Mouse (Mus musculus) embryonic facial prominence, embryonic 14.5 days (tissue): ENCODE results near the gene Samhd1. TPM values are rescaled to one million over a fixed set of nuclear protein-coding genes. Genes with fewer than 3 reads are reported as not detected.

Source experiments
- ATAC-seq: fragments of 200-750 bp; cut with Nextera tagmentation; 2 replicates; pipeline ENCODE4 v1.8.0; 2017; ENCODE audit warnings: low read depth, moderate number of reproducible peaks, moderate TSS enrichment
- DNase-seq: peaks from one replicate; pipeline ENCODE4 v3.0.0-alpha.2; 2015; ENCODE audit warnings: low spot score
- H3K27ac ChIP-seq: fragments of 300-500 bp; sonication (generic); replicated peaks from 2 replicates; pipeline ENCODE4 v1.5.1; 2014; ENCODE audit warnings: low read depth, mild to moderate bottlenecking, low read length, moderate library complexity
- H3K27me3 ChIP-seq: fragments of 300-500 bp; sonication (generic); replicated peaks from 2 replicates; pipeline ENCODE4 v1.6.1; 2014; ENCODE audit warnings: low read length; ENCODE audit not compliant: control insufficient read depth, insufficient read depth
- H3K36me3 ChIP-seq: fragments of 300-500 bp; sonication (generic); 2 replicates; pipeline ENCODE4 v1.6.1; 2014; ENCODE audit warnings: low read length, mixed read lengths; ENCODE audit not compliant: control insufficient read depth, insufficient read depth
- H3K4me1 ChIP-seq: fragments of 300-500 bp; sonication (generic); 2 replicates; pipeline ENCODE4 v1.6.1; 2014; ENCODE audit warnings: antibody characterized with exemption, low read length; ENCODE audit not compliant: control insufficient read depth, insufficient read depth
- H3K4me2 ChIP-seq: fragments of 300-500 bp; sonication (generic); 2 replicates; pipeline ENCODE4 v1.6.1; 2014; ENCODE audit warnings: low read depth, mild to moderate bottlenecking, low read length, moderate library complexity, mixed read lengths
- H3K4me3 ChIP-seq: fragments of 300-500 bp; sonication (generic); 2 replicates; pipeline ENCODE4 v1.5.1; 2014; ENCODE audit warnings: low read depth, mild to moderate bottlenecking, low read length
- H3K9ac ChIP-seq: fragments of 300-500 bp; sonication (generic); 2 replicates; pipeline ENCODE4 v1.6.1; 2014; ENCODE audit warnings: low read depth, mild to moderate bottlenecking, low read length, moderate library complexity, mixed read lengths
- H3K9me3 ChIP-seq: fragments of 300-500 bp; sonication (generic); 2 replicates; pipeline ENCODE4 v1.6.1; 2016; ENCODE audit warnings: low read length; ENCODE audit not compliant: control insufficient read depth
- WGBS: fragments of 180-500 bp; shearing (Covaris S2); extraction: QIAGEN DNeasy Blood & Tissue Kit; methylation state at CpG from one replicate; pipeline ENCODE4 v1.1.7; 2014; 5-methylcytosine and 5-hydroxymethylcytosine counted together
- polyA plus RNA-seq: library from polyadenylated mRNA; unstranded; fragments of >200 nt; fragmentation: Nextera tagmentation; extraction: Ambion mirVana; gene quantifications from 2 replicates; pipeline ENCODE4 v1.2.1, GENCODE M21; 2014

The Samhd1 gene
- polyA plus RNA-seq, 1 experiment from 2014 or later = 24.0 TPM

DNA sequence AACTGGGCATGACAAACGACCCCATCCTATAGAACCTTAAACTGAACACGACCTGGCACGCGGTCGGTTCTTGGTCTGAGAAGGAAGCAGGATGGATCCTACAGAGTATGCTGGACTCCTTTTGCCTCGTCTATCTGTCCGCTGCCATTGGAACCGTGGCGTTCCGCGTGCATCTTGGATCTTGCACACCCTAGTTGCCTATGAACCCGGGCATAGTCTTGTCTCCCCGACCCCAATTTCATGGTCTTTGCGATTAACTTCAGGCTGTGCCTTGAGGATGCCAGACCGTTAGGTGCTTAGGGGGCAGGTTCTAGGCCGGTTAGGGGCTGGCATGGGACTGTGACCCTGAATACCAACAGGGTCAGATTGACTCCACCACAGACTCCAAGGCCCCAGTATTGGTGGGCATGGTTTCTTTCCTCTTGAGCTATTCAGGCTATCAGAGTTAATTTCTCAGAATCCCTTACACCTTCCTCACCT lies 55.3 kb downstream of the Samhd1 start:
- Histone ChIP-seq H3K4me2 (peak overlapping the region; percentile 70), H3K4me1 (peaks cover 31% of the 10 kb centered on the region), H3K27me3 (no peaks in the 10 kb centered on the region), H3K9me3 (no peaks in the 10 kb centered on the region), H3K36me3 (peaks cover 13% of the 10 kb centered on the region; the same call in 1 of the 2 replicates), H3K27ac (peak overlapping the region; percentile 92), H3K4me3 (peak overlapping the region; percentile 92), H3K9ac (peak overlapping the region; percentile 92)
- ATAC-seq (no peak), DNase-seq (no peak)
- 15% methylated on average over 15 of the region's 16 CpGs for WGBS

DNA sequence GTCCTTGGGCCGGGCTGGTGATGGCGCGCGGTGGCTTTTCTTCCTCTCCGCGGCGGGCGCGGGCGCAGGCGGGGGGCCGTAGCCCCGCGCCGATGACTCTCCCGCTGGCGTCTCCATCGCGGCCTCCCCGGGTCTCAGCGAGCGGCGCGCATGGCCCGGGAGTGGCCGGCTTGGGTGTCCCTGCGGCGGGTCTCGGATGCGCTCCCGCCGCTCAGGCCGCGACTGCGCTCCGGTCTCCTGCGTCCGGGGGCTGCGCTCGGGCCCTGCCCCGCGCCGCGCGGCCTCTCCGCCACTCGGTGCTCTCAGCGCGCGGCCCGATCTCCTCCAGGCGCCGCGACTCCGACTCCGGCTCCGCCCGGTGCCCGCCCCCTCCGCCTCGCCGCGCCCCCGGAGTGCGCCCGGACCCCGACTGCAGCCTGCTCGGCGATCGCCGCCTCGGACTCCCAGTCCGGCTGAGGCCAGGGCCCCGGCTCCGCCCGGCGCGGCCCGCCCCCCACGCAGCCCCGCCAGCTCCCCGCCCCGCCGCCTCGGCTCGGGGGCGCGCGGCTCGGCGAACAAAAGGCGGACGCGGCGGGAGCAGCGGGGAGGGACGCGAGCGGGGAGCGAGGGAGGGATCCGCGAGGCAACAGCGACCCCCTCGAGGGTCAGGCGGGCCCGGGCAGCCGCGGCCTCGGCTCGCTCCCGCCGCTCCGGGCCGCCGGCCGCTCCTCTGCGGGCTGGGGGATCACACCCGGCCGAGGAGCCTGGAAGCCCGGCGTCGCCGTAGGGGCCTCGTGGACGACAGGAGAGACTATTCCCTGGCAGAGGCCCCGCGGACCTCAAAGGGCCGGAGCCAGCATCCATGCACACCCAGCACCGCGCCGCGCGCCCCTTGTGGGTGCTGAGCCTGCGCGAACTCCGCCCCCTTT lies 56.0 kb downstream of the Samhd1 start, which contains the start of gene Soga1:
Gene Soga1, minus strand, starts transcription at position 462 of the 908 bp plus-strand sequence.
- peaks cover 38% of the 10 kb centered on the region for H3K4me1 ChIP-seq
- peak within 1 kb of the TSS; percentile 92 for H3K9ac ChIP-seq
- WGBS = 0% methylated on average over 8 of the region's 136 CpGs
- H3K9me3 ChIP-seq = no peaks in the 10 kb centered on the region
- peaks cover 13% of the 10 kb centered on the region; the same call in 1 of the 2 replicates for H3K36me3 ChIP-seq
- peak within 1 kb of the TSS; percentile 70 for H3K4me2 ChIP-seq
- peak within 1 kb of the TSS; percentile 92 for H3K27ac ChIP-seq
- ATAC-seq (peak; percentile 90), DNase-seq (peak; percentile 93)
- H3K27me3 ChIP-seq = no peaks in the 10 kb centered on the region
- H3K4me3 ChIP-seq = peak within 1 kb of the TSS; percentile 92

- DNase-seq (no peak), ATAC-seq (peak; percentile 1; the same call in 1 of the 2 replicates)
- Histone ChIP-seq H3K4me1 (peaks cover 44% of the 10 kb centered on the region), H3K4me2 (peak overlapping the region; percentile 70), H3K9me3 (no peaks in the 10 kb centered on the region), H3K36me3 (peaks cover 19% of the 10 kb centered on the region; the same call in 1 of the 2 replicates), H3K27ac (peak overlapping the region; percentile 92), H3K9ac (peak overlapping the region; percentile 92), H3K4me3 (peak overlapping the region; percentile 92), H3K27me3 (no peaks in the 10 kb centered on the region)
- 0% methylated on average over 9 of the region's 79 CpGs for WGBS
Measured at GRCm38 (mm10) chr2:157078059-157078792, 56.8 kb downstream of the Samhd1 start.

GRCm38 (mm10) chr2:157077641-157078058 lies 57.4 kb downstream of the Samhd1 start:
- Histone ChIP-seq H3K4me2 (peak overlapping the region; percentile 70), H3K9ac (peak overlapping the region; percentile 92), H3K27me3 (no peaks in the 10 kb centered on the region), H3K4me1 (peaks cover 49% of the 10 kb centered on the region), H3K27ac (peak overlapping the region; percentile 92), H3K4me3 (peak overlapping the region; percentile 92), H3K36me3 (peaks cover 24% of the 10 kb centered on the region; the same call in 1 of the 2 replicates), H3K9me3 (no peaks in the 10 kb centered on the region)
- WGBS = under 1% methylated on average over 15 of the region's 15 CpGs
- DNase-seq (peak; percentile 88), ATAC-seq (no peak)

DNA sequence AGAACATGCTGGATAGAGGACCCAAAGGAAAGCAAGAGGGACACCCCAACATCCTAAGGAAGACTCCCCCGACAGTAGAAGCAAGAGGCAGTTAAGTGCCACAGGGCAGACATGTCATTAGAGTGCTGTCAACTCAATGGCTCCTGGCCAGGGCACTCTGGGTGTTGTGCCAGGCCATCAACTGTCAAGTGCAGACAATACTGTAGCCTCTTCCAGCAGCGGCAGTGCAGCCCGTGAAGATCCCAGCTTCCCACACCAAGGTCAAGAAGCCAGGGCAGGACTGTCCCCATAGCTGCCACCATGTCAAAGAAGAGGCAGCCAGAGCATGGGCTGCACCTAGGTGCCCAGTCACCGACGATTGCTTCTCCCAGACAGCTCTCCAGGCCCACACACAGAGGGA lies 57.9 kb downstream of the Samhd1 start:
- Histone ChIP-seq H3K9ac (peak overlapping the region; percentile 92), H3K36me3 (peaks cover 24% of the 10 kb centered on the region; the same call in 1 of the 2 replicates), H3K4me1 (peaks cover 54% of the 10 kb centered on the region), H3K27ac (no peak overlapping the region), H3K4me2 (peak overlapping the region; percentile 70), H3K27me3 (no peaks in the 10 kb centered on the region), H3K9me3 (no peaks in the 10 kb centered on the region), H3K4me3 (peak overlapping the region; percentile 92)
- DNase-seq = no peak
- 7% methylated on average over 5 of the region's 5 CpGs for whole genome bisulfite sequencing
- ATAC-seq = no peak

DNA sequence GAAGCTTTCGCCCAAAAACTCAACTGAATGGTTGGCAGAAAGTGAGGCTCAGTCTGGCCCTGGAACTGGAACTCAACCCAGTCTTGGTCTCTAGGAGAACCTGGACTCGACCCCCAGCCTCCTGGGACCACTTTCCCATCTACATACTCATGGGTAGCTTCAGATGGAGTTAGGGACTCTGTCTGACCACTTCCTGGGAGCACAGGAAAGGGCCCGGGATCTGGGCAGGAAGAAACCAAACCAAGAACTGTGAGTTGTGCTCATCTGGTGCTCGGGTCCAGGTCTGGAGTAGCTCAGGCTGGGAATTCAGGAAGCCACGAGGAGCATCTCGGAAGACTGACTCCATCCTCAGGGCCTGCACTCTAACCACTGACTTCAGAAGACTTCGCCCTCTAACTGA lies 58.5 kb downstream of the Samhd1 start:
- Histone ChIP-seq H3K9ac (peak overlapping the region; percentile 92; the same call in 1 of the 2 replicates), H3K27me3 (no peaks in the 10 kb centered on the region), H3K4me3 (peak overlapping the region; percentile 92), H3K4me2 (peak overlapping the region; percentile 70), H3K27ac (no peak overlapping the region), H3K9me3 (no peaks in the 10 kb centered on the region), H3K36me3 (peaks cover 24% of the 10 kb centered on the region; the same call in 1 of the 2 replicates), H3K4me1 (peaks cover 60% of the 10 kb centered on the region)
- WGBS = 77% methylated on average over 7 of the region's 7 CpGs
- DNase-seq (no peak), ATAC-seq (no peak)

DNA sequence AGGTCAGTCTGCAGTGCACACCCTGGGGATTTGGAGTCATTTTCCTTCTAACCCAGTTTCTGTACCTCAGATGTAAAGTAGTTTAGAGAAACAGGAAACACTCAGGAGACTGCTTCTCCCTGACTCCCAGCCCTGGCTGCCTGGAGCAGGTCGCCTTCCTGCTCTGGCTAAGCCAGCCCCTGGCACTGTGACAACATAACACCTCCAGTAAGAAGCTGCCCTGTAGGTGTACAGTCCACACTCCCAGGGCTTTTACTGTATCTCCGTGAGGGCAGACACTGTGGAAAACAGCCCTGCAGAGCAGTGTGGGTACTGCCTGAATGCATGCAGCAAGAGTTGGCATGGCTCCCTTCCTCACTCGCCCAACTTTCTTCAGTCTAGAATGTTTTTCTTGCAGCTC lies 59.4 kb downstream of the Samhd1 start:
- H3K4me1 ChIP-seq = peaks cover 69% of the 10 kb centered on the region
- H3K9ac ChIP-seq = peak overlapping the region; percentile 30; the same call in 1 of the 2 replicates
- DNase-seq (no peak), ATAC-seq (no peak)
- no peaks in the 10 kb centered on the region for H3K27me3 ChIP-seq
- peak overlapping the region; percentile 44 for H3K27ac ChIP-seq
- H3K9me3 ChIP-seq = no peaks in the 10 kb centered on the region
- H3K36me3 ChIP-seq = peaks cover 24% of the 10 kb centered on the region; the same call in 1 of the 2 replicates
- 36% methylated on average over 3 of the region's 3 CpGs for WGBS
- H3K4me2 ChIP-seq = peak overlapping the region; percentile 70
- peak overlapping the region; percentile 15 for H3K4me3 ChIP-seq

GRCm38 (mm10) chr2:157075226-157075625 lies 59.8 kb downstream of the Samhd1 start:
- Histone ChIP-seq H3K4me3 (peak overlapping the region; percentile 15), H3K36me3 (peaks cover 24% of the 10 kb centered on the region; the same call in 1 of the 2 replicates), H3K9ac (peak overlapping the region; percentile 30; the same call in 1 of the 2 replicates), H3K27me3 (no peaks in the 10 kb centered on the region), H3K4me2 (peak overlapping the region; percentile 70), H3K4me1 (peaks cover 74% of the 10 kb centered on the region), H3K27ac (peak overlapping the region; percentile 44; the same call in 1 of the 2 replicates), H3K9me3 (no peaks in the 10 kb centered on the region)
- ATAC-seq = no peak
- DNase-seq = no peak
- WGBS = 89% methylated on average over 3 of the region's 3 CpGs
